Mouse (Mus musculus) mature B cell (primary cell): ENCODE results near the gene Napsa.

Experiments used
- in situ Hi-C: fragments of 300-500 bp; cut with MboI; formaldehyde crosslinking; loops from 2 replicates; pipeline ENCODE4 v1.14.3; 2019

Gene Napsa

GRCm38 (mm10) chr7:44596996-44597538 is 24.9 kb downstream of the Napsa start:
- in situ Hi-C loops = no loop called here

GRCm38 (mm10) chr7:44597666-44598065 is 25.5 kb downstream of the Napsa start:
- in situ Hi-C loops = no loop called here

- in situ Hi-C loops = no loop called here
Measured at GRCm38 (mm10) chr7:44598336-44598735, 26.2 kb downstream of the Napsa start.

- in situ Hi-C loops = no loop called here
Measured at GRCm38 (mm10) chr7:44600691-44601262, 28.6 kb downstream of the Napsa start.

DNA sequence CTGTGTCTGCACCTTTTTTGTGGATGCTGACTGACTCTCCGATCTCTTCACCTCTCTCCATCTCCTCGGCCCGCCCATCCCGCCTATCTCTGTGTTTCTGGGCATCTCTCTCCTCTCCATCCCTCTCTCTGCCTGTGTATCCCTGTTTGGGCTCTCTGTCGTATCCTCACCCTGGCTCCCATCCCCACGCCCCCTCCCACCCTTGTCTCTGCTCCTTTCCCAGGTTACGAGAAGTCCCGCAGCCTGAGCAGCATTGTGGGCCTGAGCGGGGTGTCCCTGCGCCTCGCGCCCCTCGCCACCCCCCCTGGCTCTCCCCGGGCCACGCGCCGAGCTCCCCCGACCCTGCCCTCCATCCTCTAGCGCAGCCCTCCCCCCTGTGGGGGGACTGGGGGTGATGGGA is 29.5 kb downstream of the Napsa start:
- in situ Hi-C loops = no loop called here

- in situ Hi-C loops = no loop called here
Measured at GRCm38 (mm10) chr7:44602443-44602842, 30.3 kb downstream of the Napsa start.

- in situ Hi-C loops = no loop called here
Measured at GRCm38 (mm10) chr7:44603186-44603855, 31.1 kb downstream of the Napsa start.

GRCm38 (mm10) chr7:44604139-44604606 is 32.0 kb downstream of the Napsa start:
- in situ Hi-C loops = no loop called here

- in situ Hi-C loops = no loop called here
Measured at GRCm38 (mm10) chr7:44604619-44605018, 32.4 kb downstream of the Napsa start.

DNA sequence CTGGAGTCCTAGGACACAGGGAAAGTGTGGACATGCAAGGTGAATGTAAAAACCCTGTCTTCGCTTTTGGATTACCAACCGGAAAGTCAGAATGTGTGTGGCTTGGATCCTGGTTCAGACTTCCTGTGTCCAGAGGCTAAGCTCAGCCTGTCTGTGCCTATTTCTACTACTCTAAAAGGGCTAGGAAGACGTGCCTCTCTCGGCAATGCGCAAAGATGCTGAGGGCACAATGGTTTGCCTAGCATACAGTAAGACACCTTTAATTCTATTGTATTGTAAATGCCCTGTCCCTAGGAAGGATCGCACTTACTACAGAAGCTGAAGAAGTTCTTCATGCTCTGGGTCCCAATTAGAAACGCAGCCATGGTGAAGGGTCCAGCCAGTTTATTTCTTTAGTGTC is 33.3 kb downstream of the Napsa start:
- in situ Hi-C loops = no loop called here

DNA sequence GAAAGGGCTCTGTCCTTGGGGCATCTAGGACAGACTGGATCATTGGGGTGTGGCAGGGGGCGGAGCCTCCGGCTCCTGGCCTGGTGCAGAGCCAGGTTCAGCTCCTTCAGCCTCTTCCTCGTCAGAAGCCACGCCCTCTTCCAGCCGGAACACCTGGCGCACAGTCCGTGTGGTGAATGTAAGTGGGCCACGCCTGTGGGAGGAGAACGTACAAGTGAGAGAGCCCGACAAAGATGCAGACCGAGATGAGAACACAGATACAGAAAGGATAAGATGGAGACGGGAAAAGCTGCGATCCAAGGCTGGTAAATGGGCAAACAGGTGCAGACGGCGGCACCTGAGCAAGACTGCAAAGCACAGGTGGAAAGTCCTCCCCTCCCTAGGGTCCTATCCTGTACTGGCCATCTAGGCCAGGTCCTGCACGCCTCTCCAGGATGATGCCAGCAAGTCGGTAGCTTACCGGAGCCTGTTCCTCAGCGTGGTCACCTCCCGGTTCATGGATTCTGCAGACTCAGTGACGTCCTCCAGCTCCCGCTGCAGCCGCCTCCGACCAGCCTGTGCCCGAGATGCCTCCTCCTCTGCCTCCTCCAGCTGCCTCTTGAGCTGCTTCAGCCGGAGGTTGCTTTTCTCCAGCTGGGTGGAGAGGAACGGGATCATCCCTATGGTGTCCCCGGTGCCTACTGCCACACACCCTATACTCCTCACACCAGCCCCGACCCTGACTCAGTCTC is 34.2 kb downstream of the Napsa start:
- in situ Hi-C loops = no loop called here

DNA sequence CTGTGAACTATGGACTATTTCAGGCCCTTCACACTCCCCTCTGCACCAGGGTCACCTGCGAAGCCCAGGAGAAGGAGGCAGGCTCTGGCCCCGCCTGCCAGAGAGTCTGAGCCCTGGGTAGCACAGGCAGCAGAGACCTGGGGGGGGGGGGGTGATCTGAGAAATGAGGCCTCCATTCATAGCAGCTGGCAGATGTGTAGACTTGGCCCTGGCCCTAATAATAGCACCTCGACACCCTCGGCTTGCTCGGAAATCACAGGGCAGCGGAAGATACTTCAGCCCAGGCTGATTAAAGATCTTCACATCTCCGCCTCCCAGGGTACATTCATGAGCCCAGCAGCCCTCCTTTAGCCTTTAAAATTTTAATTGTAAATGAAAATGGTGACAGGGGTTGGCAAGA is 40.0 kb downstream of the Napsa start:
- in situ Hi-C loops = no loop called here

DNA sequence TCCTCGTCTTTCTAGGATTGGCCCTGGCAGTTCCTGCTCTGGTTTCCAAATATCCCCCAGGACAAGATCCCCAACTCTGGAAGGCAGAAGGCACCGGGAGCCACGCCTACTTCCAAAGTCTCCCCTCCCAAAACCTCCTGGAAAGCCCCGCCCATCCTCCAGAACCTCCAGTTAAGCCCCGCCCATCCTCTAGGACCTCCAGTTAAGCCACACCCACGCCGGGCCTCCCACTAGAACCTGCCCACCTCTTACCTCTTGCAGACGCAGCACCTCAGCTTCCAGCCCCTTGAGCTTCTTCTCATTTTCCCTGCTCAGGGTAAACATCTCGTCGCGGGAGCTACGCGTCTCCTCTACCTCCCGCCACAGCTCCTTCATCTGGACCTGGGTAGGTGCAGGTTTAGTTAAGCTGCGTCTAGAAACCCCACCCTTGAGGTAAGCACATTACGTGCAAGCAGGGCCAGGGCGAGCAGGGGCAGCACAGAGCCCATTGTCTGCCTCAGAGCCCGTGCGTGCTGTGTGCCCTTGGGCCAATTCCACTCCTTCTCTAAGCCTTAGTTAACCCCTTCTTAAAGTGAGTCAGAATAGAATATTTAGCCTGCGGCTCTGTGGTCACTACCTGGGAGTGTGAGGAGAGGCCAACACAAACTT is 42.0 kb downstream of the Napsa start:
- in situ Hi-C loops = no loop called here

DNA sequence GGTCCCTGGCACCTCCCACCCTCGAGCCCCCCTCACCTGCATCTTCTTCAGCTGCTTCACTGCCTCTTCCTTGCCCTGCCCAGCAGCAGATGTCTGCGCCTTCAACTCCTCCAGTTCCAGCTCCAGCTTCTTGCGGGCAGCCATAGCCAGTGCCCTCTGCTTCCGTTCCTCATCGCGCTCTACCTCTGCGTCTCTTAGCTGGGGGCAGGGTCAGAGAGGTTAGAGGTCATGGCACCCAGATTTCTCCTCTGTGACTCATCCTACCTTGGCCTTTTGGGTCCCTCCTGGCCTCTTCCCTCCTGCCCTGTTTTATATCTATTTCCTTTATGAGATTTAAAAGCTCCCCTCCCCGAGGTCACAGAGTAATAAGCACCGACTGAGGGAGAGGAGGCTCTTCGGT is 43.1 kb downstream of the Napsa start:
- in situ Hi-C loops = no loop called here

DNA sequence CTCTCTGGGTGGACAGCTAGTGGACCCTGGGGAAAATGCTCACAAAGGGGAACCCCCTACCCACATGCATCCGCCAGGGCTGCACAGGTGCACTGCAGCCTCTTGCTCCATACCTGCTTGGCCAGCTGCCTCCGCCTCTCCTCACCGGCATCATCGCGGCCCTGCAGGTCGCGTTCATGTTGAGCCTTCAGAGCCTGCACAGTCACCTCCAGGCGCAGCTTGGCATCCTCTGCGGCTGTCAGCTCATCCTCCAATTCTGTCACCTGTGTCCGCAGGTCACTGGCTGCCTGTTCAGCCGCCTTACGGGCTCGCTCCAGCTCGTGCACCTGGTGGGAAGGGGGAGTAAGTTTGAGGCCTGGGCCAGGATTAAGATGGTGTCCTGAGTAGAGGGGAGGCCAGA is 43.8 kb downstream of the Napsa start:
- in situ Hi-C loops = no loop called here

GRCm38 (mm10) chr7:44617059-44617458 is 44.9 kb downstream of the Napsa start:
- in situ Hi-C loops = no loop called here

- in situ Hi-C loops = no loop called here
Measured at GRCm38 (mm10) chr7:44623714-44624542, 51.7 kb downstream of the Napsa start.

GRCm38 (mm10) chr7:44624543-44624826 is 52.3 kb downstream of the Napsa start:
- in situ Hi-C loops = no loop called here

- in situ Hi-C loops = no loop called here
Measured at GRCm38 (mm10) chr7:44624828-44625227, 52.6 kb downstream of the Napsa start.

DNA sequence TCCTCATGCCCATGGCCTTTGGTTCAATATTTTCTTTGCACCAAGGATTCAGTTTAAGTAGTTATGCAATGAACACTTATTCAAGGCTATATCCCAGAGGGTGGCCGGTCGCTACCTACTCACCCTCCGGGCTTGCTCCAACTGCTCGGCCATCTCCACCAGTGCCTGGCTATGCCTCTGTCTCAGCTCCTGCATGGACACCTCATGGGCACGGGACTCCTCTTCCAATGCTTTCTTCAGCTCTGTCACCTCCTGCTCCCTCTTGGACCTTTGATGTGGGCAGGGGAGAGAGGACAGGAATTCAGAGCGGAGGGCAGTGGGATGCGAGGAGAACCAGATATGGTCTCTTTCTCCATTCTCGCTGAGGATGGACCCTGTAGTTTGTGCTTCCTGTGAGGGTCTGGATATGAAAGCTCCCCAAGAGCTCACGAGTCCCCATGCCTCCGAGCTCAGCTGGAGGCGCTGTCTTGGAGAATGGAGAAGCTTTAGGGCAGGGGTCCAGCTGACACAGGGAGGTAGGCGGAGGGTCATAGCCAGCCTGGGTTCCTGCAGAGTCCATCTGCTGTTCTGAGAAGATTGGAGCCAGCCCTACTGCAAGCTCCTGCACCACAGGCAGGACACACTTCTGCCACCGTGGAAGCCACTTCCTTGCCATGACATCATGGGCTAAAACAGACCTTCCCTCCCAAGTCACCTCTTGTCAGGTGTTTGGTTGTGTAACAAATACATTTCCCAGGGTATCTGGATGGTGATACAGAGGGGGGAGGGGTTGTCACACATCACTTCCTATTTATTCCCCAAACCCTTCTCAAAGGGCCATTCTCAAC is 53.3 kb downstream of the Napsa start:
- in situ Hi-C loops = no loop called here

DNA sequence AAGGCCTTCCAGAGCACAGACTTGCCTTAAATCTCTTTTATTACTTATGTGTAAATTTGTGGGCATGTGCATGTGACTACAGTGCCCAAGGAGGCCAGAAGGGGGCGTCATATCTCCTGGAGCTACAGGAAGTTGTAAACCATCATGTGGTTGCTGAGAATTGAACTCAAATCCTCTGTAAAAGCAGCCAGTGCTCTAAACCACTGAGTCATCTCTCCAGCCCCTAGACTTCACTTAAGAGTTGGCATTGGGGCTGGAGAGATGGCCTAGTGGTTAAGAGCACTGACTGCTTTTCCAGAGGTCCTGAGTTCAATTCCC is 53.8 kb downstream of the Napsa start:
- in situ Hi-C loops = no loop called here
